Mouse (Mus musculus) thymus, adult 2 months (tissue): ENCODE measurements around the gene Adat3.

Source experiments
- CTCF ChIP-seq: fragments of 200-500 bp; IDR thresholded peaks from 2 replicates; pipeline ENCODE4 v1.5.1; 2012; ENCODE audit warnings: mild to moderate bottlenecking, control low read depth, low read length, moderate library complexity, borderline replicate concordance; ENCODE audit not compliant: control insufficient read depth, poor library complexity, insufficient read depth; ENCODE audit errors: extremely low read depth
- POLR2A ChIP-seq: fragments of 200-500 bp; IDR thresholded peaks from 2 replicates; pipeline ENCODE4 v1.6.1; 2012; ENCODE audit warnings: mild to moderate bottlenecking, low read length, control low read depth, moderate library complexity; ENCODE audit not compliant: control insufficient read depth, poor library complexity, insufficient read depth; ENCODE audit errors: extremely low read depth

GRCm38 (mm10) chr10:80619465-80620244 lies 17.0 kb downstream of the Adat3 start:
- TF ChIP-seq CTCF (no peak), POLR2A (no peak)
